Mouse (Mus musculus) brain, embryonic 18.5 days (tissue): ENCODE measurements at regions not wholly inside any gene's neighbourhood (a gene's known extent, or its start where the extent isn't known, plus 50 kb on each side); places are given as distances from the start of the nearest gene placed in this dataset.

ENCODE experiments used
- DNase-seq: peaks from one replicate; pipeline ENCODE4 v3.0.0-alpha.2; 2012; ENCODE audit warnings: low read depth, low spot score

- no peak for DNase-seq
These were observed 70.7 kb upstream of the Gk2 start for GRCm38 (mm10) chr5:97527555-97527954.
